Mouse (Mus musculus) liver, embryonic 13.5 days (tissue): ENCODE data around the gene Trim39. TPM values are rescaled to one million over a fixed set of nuclear protein-coding genes. Genes with fewer than 3 reads are reported as not detected.
"Not testable (repeated sequence)": the region's sequence is repeated elsewhere in the genome, so short reads cannot be mapped to it uniquely, and the experiment has no call there.

Experiments
- ATAC-seq: fragments of 200-750 bp; cut with Nextera tagmentation; 2 replicates; pipeline ENCODE4 v1.8.0; 2017; ENCODE audit warnings: low read depth, mild to moderate bottlenecking, moderate number of reproducible peaks, moderate library complexity
- DNase-seq: peaks from one replicate; pipeline ENCODE4 v3.0.0; 2022
- H3K27ac ChIP-seq: fragments of 300-500 bp; sonication (generic); 2 replicates; pipeline ENCODE4 v1.5.1; 2015; ENCODE audit warnings: moderate library complexity, mild to moderate bottlenecking, inconsistent platforms
- H3K27me3 ChIP-seq: fragments of 300-500 bp; sonication (generic); 2 replicates; pipeline ENCODE4 v1.6.1; 2015; ENCODE audit warnings: mild to moderate bottlenecking, inconsistent platforms
- H3K36me3 ChIP-seq: fragments of 300-500 bp; sonication (generic); 2 replicates; pipeline ENCODE4 v1.6.1; 2015; ENCODE audit warnings: mild to moderate bottlenecking, inconsistent platforms
- H3K4me1 ChIP-seq: fragments of 300-500 bp; sonication (generic); replicated peaks from 2 replicates; pipeline ENCODE4 v1.6.1; 2015; ENCODE audit warnings: inconsistent platforms
- H3K4me2 ChIP-seq: fragments of 300-500 bp; sonication (generic); 2 replicates; pipeline ENCODE4 v1.6.1; 2015; ENCODE audit warnings: inconsistent platforms, mild to moderate bottlenecking, moderate library complexity
- H3K4me3 ChIP-seq: fragments of 300-500 bp; sonication (generic); replicated peaks from 2 replicates; pipeline ENCODE4 v1.5.1; 2015; ENCODE audit warnings: mild to moderate bottlenecking, inconsistent platforms
- H3K9ac ChIP-seq: fragments of 300-500 bp; sonication (generic); 2 replicates; pipeline ENCODE4 v1.6.1; 2015; ENCODE audit warnings: mild to moderate bottlenecking, inconsistent platforms
- H3K9me3 ChIP-seq: fragments of 300-500 bp; sonication (generic); replicated peaks from 2 replicates; pipeline ENCODE4 v1.6.1; 2016; ENCODE audit warnings: inconsistent platforms
- WGBS: fragments of 180-500 bp; shearing (Covaris S2); methylation state at CpG from one replicate; pipeline ENCODE4 v1.1.7; 2015; ENCODE audit not compliant: insufficient replicate concordance; 5-methylcytosine and 5-hydroxymethylcytosine counted together
- polyA plus RNA-seq: library from polyadenylated mRNA; unstranded; fragments of >200 nt; fragmentation: Nextera tagmentation; extraction: Ambion mirVana; gene quantifications from 2 replicates; pipeline ENCODE4 v1.2.1, GENCODE M21; 2015

Trim39 gene
- polyA plus RNA-seq, 1 experiment from 2014 or later: 6.1 TPM

DNA sequence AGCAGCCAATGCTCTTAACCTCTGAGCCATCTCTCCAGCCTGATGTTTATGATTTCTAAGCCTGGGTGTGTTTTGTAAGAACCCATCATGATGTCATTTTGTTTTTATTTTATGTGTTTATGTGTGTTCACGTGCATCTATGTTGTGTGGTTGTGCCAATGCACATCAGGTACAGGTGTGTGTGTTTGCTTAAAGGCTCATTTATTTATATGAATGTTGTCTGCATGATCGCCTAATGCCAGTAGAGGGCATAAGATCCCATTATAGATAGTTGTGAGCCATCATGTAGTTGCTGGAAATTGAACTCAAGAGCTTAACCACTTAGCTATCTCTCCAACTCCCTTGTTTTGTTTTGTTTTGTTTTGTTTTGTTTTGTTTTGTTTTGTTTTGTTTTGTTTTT, 26.3 kb downstream of the Trim39 start:
- H3K4me3 ChIP-seq: no peak overlapping the region
- H3K4me2 ChIP-seq: no peak overlapping the region
- DNase-seq (no peak), ATAC-seq (no peak)
- H3K9ac ChIP-seq: no peak overlapping the region
- peaks cover 35% of the 10 kb centered on the region for H3K27me3 ChIP-seq
- no peaks in the 10 kb centered on the region for H3K4me1 ChIP-seq
- no peaks in the 10 kb centered on the region for H3K36me3 ChIP-seq
- H3K9me3 ChIP-seq: no peaks in the 10 kb centered on the region
- no peak overlapping the region for H3K27ac ChIP-seq
- WGBS: 48% methylated on average over 2 of the region's 2 CpGs

DNA sequence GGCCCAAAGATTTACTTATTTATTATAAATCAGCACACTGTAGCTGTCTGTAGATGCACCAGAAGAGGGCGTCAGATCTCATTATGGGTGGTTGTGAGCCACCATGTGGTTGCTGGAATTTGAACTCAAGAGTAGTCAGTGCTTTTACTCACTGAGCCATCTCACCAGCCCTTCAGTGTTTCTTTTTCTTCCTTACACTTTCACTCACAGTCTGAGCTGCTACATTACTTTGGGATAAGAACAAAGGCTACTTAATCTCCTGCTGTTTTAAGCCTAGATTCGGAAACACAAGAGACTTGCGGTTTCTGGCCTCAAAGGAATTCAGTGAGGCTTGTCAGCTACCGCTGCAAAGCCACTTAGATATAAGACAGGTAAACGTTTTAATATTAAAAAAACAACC, 28.0 kb downstream of the Trim39 start:
- no peaks in the 10 kb centered on the region for H3K4me1 ChIP-seq
- ATAC-seq (no peak), DNase-seq (no peak)
- H3K27ac ChIP-seq: no peak overlapping the region
- no peaks in the 10 kb centered on the region for H3K9me3 ChIP-seq
- H3K4me3 ChIP-seq: no peak overlapping the region
- no peak overlapping the region for H3K4me2 ChIP-seq
- H3K27me3 ChIP-seq: peaks cover 29% of the 10 kb centered on the region
- H3K9ac ChIP-seq: no peak overlapping the region
- H3K36me3 ChIP-seq: no peaks in the 10 kb centered on the region
- 37% methylated on average over 5 of the region's 5 CpGs for WGBS

DNA sequence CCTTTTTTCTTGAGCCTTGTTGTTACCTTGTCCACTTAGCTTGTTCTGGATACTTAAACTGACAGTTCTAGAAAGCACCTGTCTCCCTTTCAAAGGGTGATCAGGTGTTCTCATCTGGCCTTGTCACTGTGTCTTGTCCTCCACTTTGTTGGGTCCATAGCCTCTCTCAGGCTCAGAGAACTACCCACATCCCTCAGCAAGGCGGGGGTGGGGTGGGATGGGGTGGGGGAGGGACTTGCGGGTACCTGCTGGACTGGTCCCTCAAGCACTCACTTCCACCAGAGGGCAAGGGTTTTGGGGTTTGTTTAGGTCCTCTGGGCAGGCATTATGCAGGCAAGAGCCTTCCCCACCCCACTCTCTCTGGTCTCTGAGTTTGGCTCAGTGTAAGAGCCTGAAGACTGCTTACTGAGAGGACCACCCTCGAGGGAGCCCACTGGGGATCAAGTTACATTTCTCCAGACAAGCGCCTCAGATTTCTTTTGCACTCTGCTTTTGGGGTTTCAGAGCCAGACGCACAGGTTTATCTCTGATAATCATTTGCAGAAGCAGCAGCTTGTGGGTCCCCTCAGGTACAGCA, 31.3 kb downstream of the Trim39 start:
- H3K27me3 ChIP-seq: peaks cover 43% of the 10 kb centered on the region
- no peak overlapping the region for H3K4me3 ChIP-seq
- no peaks in the 10 kb centered on the region for H3K9me3 ChIP-seq
- H3K27ac ChIP-seq: no peak overlapping the region
- WGBS: 16% methylated on average over 5 of the region's 5 CpGs
- H3K4me1 ChIP-seq: no peaks in the 10 kb centered on the region
- no peak for ATAC-seq
- H3K4me2 ChIP-seq: no peak overlapping the region
- no peaks in the 10 kb centered on the region for H3K36me3 ChIP-seq
- H3K9ac ChIP-seq: no peak overlapping the region
- DNase-seq: no peak

DNA sequence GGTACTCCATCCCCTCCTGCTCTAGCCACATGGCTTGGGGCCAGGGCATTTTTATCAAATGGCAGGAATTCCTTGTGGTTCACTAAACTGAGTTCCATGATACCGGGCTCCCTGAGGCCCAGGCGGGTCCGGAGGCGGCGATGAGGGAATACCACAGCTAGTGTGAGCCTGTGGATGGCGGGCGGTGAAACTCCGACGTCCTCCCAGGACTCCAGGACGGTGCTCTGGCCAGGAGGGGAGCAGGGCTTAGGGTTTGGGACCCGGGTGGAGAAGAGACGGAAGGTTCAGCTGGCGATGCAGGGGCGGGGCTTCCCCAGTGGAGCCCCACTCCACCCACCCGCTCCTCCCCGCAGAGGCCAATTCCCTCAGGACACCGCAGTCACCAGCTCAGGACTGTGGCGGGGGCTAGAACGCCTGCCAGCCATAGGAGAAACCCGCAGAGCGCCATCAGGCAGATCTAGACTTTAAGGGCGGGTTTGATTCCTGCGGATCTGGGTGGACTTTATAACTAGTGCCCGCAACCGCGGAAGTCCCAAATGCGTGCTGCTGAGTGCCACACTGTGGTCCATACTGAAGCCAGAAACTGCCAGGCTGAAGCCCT, 34.6 kb downstream of the Trim39 start:
- Histone ChIP-seq H3K27ac (no peak overlapping the region), H3K9me3 (no peaks in the 10 kb centered on the region), H3K4me1 (no peaks in the 10 kb centered on the region), H3K9ac (no peak overlapping the region), H3K27me3 (peaks cover 66% of the 10 kb centered on the region), H3K36me3 (no peaks in the 10 kb centered on the region), H3K4me3 (peak overlapping the region; percentile 29), H3K4me2 (peak overlapping the region; percentile 53)
- WGBS: 5% methylated on average over 27 of the region's 27 CpGs
- no peak for DNase-seq
- ATAC-seq: no peak

DNA sequence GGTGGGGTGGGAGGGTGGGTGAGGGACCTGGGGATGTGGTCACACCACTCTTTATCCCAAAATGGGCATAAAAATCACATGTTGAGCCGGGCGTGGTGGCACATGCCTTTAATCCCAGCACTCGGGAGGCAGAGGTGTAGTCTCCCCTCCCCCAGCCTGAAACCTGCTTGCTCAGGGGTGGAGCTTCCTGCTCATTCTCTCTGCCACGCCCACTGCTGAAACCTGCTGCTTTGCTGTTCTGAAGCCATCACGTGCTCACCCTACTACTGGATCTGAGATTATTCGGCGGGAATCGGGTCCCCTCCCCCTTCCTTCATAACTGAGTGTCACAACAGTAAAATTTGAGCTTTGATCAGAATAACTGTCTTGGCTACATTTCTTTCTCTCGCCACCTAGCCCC, 36.7 kb downstream of the Trim39 start:
- not testable (repeated sequence) for H3K36me3 ChIP-seq, H3K4me1 ChIP-seq, H3K4me2 ChIP-seq, H3K27ac ChIP-seq, H3K9ac ChIP-seq, ATAC-seq, DNase-seq, H3K4me3 ChIP-seq, H3K9me3 ChIP-seq
- 13% methylated on average over 9 of the region's 9 CpGs for WGBS
- peaks cover 58% of the 10 kb centered on the region for H3K27me3 ChIP-seq

DNA sequence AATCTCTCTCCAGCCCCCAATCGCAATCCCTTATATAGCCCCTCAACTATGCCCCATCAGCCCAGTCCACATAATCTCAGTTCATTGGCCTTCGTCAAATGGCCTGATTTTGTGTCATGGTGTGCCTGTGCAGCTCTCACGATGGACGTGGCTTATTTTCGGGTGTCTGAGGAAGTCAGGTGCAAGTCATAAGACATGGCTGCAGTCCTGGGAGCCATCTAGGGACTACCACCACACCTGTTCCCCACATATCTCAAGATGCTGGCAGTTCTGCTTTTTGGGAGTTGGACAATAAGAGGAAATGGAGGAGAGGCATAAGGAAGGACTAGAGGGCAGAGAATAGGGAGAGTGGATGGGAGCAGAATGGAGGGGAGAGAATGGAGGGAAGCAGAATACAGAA, 38.5 kb downstream of the Trim39 start:
- Histone ChIP-seq H3K27ac (no peak overlapping the region), H3K36me3 (no peaks in the 10 kb centered on the region), H3K27me3 (peaks cover 50% of the 10 kb centered on the region), H3K4me3 (no peak overlapping the region), H3K4me1 (no peaks in the 10 kb centered on the region), H3K4me2 (no peak overlapping the region), H3K9ac (no peak overlapping the region), H3K9me3 (no peaks in the 10 kb centered on the region)
- ATAC-seq (no peak), DNase-seq (no peak)
- 59% methylated on average over 5 of the region's 5 CpGs for WGBS

DNA sequence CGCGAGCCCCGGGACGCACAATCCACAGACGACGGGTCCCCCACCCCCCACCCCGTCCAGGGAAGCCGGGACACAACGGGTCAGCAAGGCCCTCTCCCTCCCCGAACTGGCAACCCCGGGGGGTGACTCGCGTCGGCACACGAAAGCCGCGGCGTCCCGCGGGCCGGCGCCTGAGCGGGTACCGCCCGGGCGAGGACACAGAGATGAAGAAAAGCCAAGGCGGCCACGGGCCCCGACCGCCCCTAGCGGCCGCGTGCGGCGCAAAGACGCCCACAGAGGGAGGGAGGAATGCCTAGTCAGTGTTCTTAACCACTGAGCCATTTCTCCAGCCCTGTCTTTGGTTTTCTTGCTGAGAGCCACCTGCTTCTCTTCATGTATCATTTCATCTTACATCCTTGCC, 40.7 kb downstream of the Trim39 start:
- Histone ChIP-seq H3K9ac (no peak overlapping the region), H3K27ac (no peak overlapping the region), H3K9me3 (no peaks in the 10 kb centered on the region), H3K27me3 (peaks cover 29% of the 10 kb centered on the region), H3K4me2 (no peak overlapping the region), H3K4me3 (no peak overlapping the region), H3K36me3 (no peaks in the 10 kb centered on the region), H3K4me1 (no peaks in the 10 kb centered on the region)
- 6% methylated on average over 36 of the region's 36 CpGs for WGBS
- DNase-seq: peak; percentile 8
- no peak for ATAC-seq

DNA sequence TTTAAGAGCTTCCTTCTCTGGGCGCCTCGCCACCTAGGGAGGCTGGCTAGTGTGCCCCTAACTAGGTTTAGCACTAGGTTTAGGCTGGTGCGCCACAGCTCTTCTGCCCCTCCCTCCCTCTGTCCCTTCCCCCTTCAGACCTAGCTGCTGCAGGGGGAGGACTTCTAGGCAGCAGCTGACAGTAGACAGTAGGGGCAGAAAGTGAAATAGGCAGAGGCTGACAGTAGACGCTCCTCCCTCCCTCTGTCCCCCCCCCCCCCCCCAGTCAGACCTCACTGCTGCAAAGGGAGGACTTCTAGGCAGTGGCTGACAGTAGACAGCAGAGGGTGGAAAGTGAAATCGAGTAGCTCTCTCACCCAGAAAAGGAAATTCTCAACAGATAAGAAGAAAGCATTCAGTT, 43.0 kb downstream of the Trim39 start:
- 6% methylated on average over 5 of the region's 5 CpGs for WGBS
- H3K4me1 ChIP-seq: no peaks in the 10 kb centered on the region

DNA sequence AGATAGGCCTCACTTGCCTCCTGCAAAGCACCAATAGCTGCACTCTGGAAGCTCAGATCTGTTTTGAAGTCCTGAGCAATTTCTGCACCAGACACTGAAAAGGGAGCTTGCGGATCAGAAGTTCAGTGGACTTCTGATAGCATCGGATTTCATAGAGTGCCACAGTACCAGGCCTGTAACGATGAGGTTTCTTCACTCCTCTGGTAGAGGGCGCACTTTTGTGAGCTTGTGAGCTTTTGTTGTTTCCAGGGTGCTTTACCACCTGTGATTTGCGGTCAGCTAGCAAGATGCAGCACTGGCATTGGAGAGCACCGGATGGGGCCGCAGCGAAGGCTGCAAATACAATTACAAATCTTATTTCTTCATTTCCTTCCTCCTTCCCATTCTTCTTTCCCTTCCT, 45.1 kb downstream of the Trim39 start:
- no peak overlapping the region for H3K27ac ChIP-seq
- H3K36me3 ChIP-seq: no peaks in the 10 kb centered on the region
- H3K27me3 ChIP-seq: peaks cover 27% of the 10 kb centered on the region
- H3K4me3 ChIP-seq: no peak overlapping the region
- no peak overlapping the region for H3K9ac ChIP-seq
- WGBS: 18% methylated on average over 8 of the region's 8 CpGs
- H3K4me2 ChIP-seq: no peak overlapping the region
- DNase-seq: no peak
- H3K4me1 ChIP-seq: no peaks in the 10 kb centered on the region
- H3K9me3 ChIP-seq: no peaks in the 10 kb centered on the region
- no peak for ATAC-seq

More for the DNA sequence above, 43.0 kb downstream of the Trim39 start:
- H3K9me3 ChIP-seq: no peaks in the 10 kb centered on the region
- no peak overlapping the region for H3K9ac ChIP-seq
- DNase-seq: no peak
- no peak for ATAC-seq
- H3K27me3 ChIP-seq: peaks cover 29% of the 10 kb centered on the region
- no peak overlapping the region for H3K27ac ChIP-seq
- no peaks in the 10 kb centered on the region for H3K36me3 ChIP-seq
- no peak overlapping the region for H3K4me3 ChIP-seq
- H3K4me2 ChIP-seq: no peak overlapping the region

DNA sequence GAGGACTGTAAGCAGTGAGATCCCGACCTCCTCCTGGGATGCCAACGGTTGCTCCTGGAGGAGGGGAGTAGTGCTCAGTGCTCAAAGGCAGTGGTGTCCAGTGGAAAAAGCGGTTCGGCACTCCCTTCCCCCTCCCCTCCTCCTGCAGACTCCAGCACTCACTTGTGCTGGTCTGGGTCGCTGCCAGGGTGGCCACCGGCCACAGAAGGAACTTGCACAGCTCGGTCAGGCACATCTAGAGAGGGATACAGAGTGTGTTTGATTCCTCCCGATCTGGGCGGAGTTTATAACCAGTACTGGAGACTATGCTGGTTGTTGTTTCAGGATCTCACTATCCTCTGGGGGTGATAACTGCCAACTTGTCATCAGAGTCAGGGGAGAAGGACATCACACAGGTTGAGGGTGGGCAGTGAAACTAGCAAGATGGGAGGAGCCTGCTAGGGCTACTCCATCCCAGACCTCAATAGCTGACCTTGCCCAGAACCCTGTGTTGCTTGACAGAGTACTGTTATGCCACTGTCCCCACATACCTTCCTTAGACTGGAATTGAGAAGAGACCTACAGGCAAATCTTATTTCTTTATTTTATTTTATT, 46.7 kb downstream of the Trim39 start:
- no peak overlapping the region for H3K4me3 ChIP-seq
- H3K36me3 ChIP-seq: no peaks in the 10 kb centered on the region
- ATAC-seq (no peak), DNase-seq (no peak)
- no peaks in the 10 kb centered on the region for H3K9me3 ChIP-seq
- H3K4me1 ChIP-seq: no peaks in the 10 kb centered on the region
- H3K27ac ChIP-seq: no peak overlapping the region
- peaks cover 41% of the 10 kb centered on the region for H3K27me3 ChIP-seq
- no peak overlapping the region for H3K9ac ChIP-seq
- 20% methylated on average over 9 of the region's 9 CpGs for WGBS
- no peak overlapping the region for H3K4me2 ChIP-seq

DNA sequence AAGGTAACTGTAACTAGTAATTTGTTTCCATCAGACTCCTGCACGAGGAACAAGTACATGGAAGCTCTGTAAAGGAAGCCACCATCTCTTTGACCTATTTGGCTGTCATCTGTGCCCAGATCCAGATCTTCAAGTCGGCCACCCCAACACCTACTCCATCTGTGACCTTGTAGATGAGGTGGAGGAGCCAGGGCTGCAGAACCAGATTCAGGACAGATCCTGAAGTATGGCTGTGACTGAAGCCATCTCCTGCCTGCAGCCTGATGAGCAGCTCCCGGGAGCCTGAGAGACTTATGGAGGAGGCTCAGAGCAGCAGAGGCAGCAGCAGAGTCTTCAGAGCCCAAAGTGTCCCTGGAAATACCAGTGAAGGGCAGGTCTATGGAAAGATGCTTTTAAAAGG, 47.6 kb downstream of the Trim39 start:
- WGBS: 32% methylated on average over 3 of the region's 3 CpGs
- Histone ChIP-seq H3K9me3 (no peaks in the 10 kb centered on the region), H3K4me2 (no peak overlapping the region), H3K36me3 (no peaks in the 10 kb centered on the region), H3K4me1 (no peaks in the 10 kb centered on the region), H3K27ac (no peak overlapping the region), H3K9ac (no peak overlapping the region), H3K27me3 (peaks cover 46% of the 10 kb centered on the region), H3K4me3 (no peak overlapping the region)
- ATAC-seq (no peak), DNase-seq (no peak)

DNA sequence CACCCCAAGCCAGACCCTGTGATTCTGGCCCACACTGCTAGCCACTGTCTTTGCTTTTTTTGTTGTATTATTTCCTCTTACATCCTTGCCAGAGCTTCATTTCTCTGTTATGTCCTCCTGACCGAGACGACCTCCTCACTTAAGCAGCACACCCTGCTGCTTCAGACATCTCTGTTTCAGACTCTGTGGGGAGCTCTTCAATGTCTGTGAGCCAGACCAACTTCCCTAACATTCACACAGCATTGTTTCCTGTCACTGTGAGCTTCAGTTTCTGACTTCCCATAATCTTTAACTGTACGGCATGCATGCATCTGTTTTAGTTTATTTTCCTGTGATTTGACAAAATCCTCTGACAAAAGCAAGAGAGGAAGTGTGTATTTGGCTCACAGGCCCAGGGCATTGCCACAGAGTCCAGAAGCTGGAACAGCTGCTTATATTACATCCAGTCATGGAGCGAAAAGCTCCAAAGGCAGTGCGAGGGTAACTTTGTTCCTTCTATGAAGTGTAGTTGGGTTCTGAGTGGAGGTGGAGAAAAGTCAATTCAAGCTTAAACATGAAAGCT, 53.4 kb downstream of the Trim39 start:
- no peaks in the 10 kb centered on the region for H3K36me3 ChIP-seq
- DNase-seq: no peak
- no peak overlapping the region for H3K4me3 ChIP-seq
- no peaks in the 10 kb centered on the region for H3K9me3 ChIP-seq
- no peak for ATAC-seq
- peaks cover 80% of the 10 kb centered on the region for H3K27me3 ChIP-seq
- H3K27ac ChIP-seq: no peak overlapping the region
- H3K4me2 ChIP-seq: no peak overlapping the region
- no peak overlapping the region for H3K9ac ChIP-seq
- WGBS: 44% methylated on average over 5 of the region's 5 CpGs
- no peaks in the 10 kb centered on the region for H3K4me1 ChIP-seq
